Mouse (Mus musculus): Measurements from ENCODE around the gene Wdr89.

DNA sequence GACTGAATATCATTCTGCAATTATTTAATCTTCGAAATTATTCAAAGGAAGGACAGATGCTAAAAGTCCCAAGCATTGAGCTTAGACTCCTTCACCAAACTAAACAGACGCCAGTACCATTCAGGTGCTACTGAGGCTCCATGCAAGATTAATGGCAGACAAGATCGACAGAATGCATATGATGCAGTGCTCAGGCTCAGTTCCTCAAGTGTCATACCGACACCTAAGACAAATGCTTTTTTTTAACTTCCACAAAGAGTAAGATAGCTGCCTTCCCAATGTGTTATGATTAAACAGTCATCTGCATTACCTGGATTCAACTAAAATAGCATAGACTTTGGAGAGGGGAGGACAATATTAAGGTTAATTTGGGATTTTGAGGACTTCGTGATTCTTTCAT is 74.9 kb downstream of the Wdr89 start:
- TF ChIP-seq CTCF (IDR thresholded peaks at IDR 0.05) (no peak), EP300 (IDR thresholded peaks at IDR 0.05) (no peak)

All from lung, postnatal 0 days (tissue).